Mouse (Mus musculus): ENCODE results near the gene Fam167b. TPM values are rescaled to one million over a fixed set of nuclear protein-coding genes. Genes with fewer than 3 reads are reported as not detected.
A peak's percentile ranks its signal among the peaks of the same experiment; 100 is the strongest.

Fam167b gene
- total and polyA plus RNA-seq, 3 experiments, result 1.1 to 1.2 TPM; not detected in 1

- in situ Hi-C loops (cut with MboI; ENCODE audit: low pct_ligation_motif_present, low pct_unique_long_range_greater_than_20kb, low sequenced_read_pairs) (loop anchor here (25.0 kb wide), 1 partner anchor 261 kb away; no protein-coding TSS in a partner anchor), dilution Hi-C loops (cut with MboI; ENCODE audit: extremely low pct_ligation_motif_present, extremely low pct_unique_long_range_greater_than_20kb, low sequenced_read_pairs) (no loop called here)
- Histone ChIP-seq H3K9me3 (replicated peaks; ENCODE audit: low read length) (no peaks in the 10 kb centered on the region), H3K4me1 (ENCODE audit: control insufficient read depth in 1 of 2, insufficient read depth in 2 of 2) (peaks cover 11 to 67% of the 10 kb centered on the region in 2 experiments), H3K27ac (ENCODE audit: insufficient read depth, low read depth) (no peak overlapping the region), H3K27me3 (replicated peaks) (no peaks in the 10 kb centered on the region), H3K36me3 (replicated peaks in 1 of 2; ENCODE audit: control insufficient read depth in 1 of 2, insufficient read depth in 1 of 2, low read length in 1 of 2) (peaks cover 20 to 40% of the 10 kb centered on the region in 2 experiments), H3K79me2 (replicated peaks; ENCODE audit: control insufficient read depth, extremely low read depth, insufficient read depth, poor library complexity, severe bottlenecking) (no peaks in the 10 kb centered on the region), H3K9ac (ENCODE audit: insufficient read depth, low read depth) (peak overlapping the region; percentile 46; the same call in 1 of the 2 replicates), H3K4me2 (ENCODE audit: insufficient read depth, low read depth, poor library complexity, severe bottlenecking) (peak overlapping the region; percentile 10), H3K4me3 (replicated peaks in 1 of 3; ENCODE audit: low read depth in 2 of 3, low read length in 2 of 3, poor library complexity in 1 of 3) (peak overlapping the region in 2 of 3 experiments; percentile 54 to 77)
- DNase-seq (ENCODE audit: extremely low read depth), result no peak
- TF ChIP-seq MAZ (IDR thresholded peaks at IDR 0.05; ENCODE audit: low read depth, low read length) (no peak), POLR2AphosphoS2 (IDR thresholded peaks at IDR 0.05; ENCODE audit: low read depth, low read length) (no peak), RAD21 (IDR thresholded peaks at IDR 0.05; ENCODE audit: low read depth, low read length) (no peak), EP300 (IDR thresholded peaks at IDR 0.05; ENCODE audit: low read length) (no peak), ZMIZ1 (IDR thresholded peaks at IDR 0.05; ENCODE audit: low read depth, low read length) (no peak), SIN3A (IDR thresholded peaks at IDR 0.05; ENCODE audit: low read length) (no peak), IRF4 (IDR thresholded peaks at IDR 0.05; ENCODE audit: low read depth, low read length) (no peak), ZKSCAN1 (IDR thresholded peaks at IDR 0.05; ENCODE audit: borderline replicate concordance, low read depth, low read length) (no peak), TCF12 (IDR thresholded peaks at IDR 0.05; ENCODE audit: low read depth, low read length) (no peak), MAFK (IDR thresholded peaks at IDR 0.05; ENCODE audit: insufficient replicate concordance, low read length) (no peak), TBP (conservative IDR thresholded peaks at IDR 0.05; ENCODE audit: low read depth, low read length) (no peak), POLR2A (IDR thresholded peaks at IDR 0.05; ENCODE audit: low read depth, low read length) (no peak), MYC (IDR thresholded peaks at IDR 0.05; ENCODE audit: low read depth, low read length) (no peak), MXI1 (IDR thresholded peaks at IDR 0.05; ENCODE audit: low read depth, low read length) (no peak), E2F4 (IDR thresholded peaks at IDR 0.05; ENCODE audit: insufficient replicate concordance, low read depth, low read length) (no peak), HCFC1 (IDR thresholded peaks at IDR 0.05; ENCODE audit: low read depth, low read length) (no peak)
Measured at GRCm38 (mm10) chr4:129622803-129623535, 44.6 kb upstream of the Fam167b start.

GRCm38 (mm10) chr4:129622120-129622802 is 43.9 kb upstream of the Fam167b start:
- Histone ChIP-seq H3K9ac (ENCODE audit: insufficient read depth, low read depth) (no peak overlapping the region), H3K79me2 (replicated peaks; ENCODE audit: control insufficient read depth, extremely low read depth, insufficient read depth, poor library complexity, severe bottlenecking) (no peaks in the 10 kb centered on the region), H3K4me1 (ENCODE audit: control insufficient read depth in 1 of 2, insufficient read depth in 2 of 2) (peaks cover 11 to 74% of the 10 kb centered on the region in 2 experiments), H3K27ac (ENCODE audit: insufficient read depth, low read depth) (0 out of 2 replicates have a peak overlapping the region, but pooled peaks have one; percentile 1), H3K9me3 (replicated peaks; ENCODE audit: low read length) (no peaks in the 10 kb centered on the region), H3K4me3 (replicated peaks in 1 of 3; ENCODE audit: low read depth in 2 of 3, low read length in 2 of 3, poor library complexity in 1 of 3) (peak overlapping the region in 1 of 3 experiments; percentile 77), H3K27me3 (replicated peaks) (no peaks in the 10 kb centered on the region), H3K36me3 (replicated peaks in 1 of 2; ENCODE audit: control insufficient read depth in 1 of 2, insufficient read depth in 1 of 2, low read length in 1 of 2) (peaks cover 16 to 38% of the 10 kb centered on the region in 2 experiments), H3K4me2 (ENCODE audit: insufficient read depth, low read depth, poor library complexity, severe bottlenecking) (no peak overlapping the region)
- TF ChIP-seq ZMIZ1 (IDR thresholded peaks at IDR 0.05; ENCODE audit: low read depth, low read length) (no peak), KAT2A (IDR thresholded peaks at IDR 0.05; ENCODE audit: insufficient replicate concordance, low read length) (no peak), E2F4 (IDR thresholded peaks at IDR 0.05; ENCODE audit: insufficient replicate concordance, low read depth, low read length) (no peak), ELF1 (IDR thresholded peaks at IDR 0.05; ENCODE audit: low read depth, low read length) (no peak), JUN (IDR thresholded peaks at IDR 0.05; ENCODE audit: insufficient read depth, low read depth, low read length) (no peak), ETS1 (conservative IDR thresholded peaks at IDR 0.05; ENCODE audit: low read depth, low read length) (no peak), HCFC1 (IDR thresholded peaks at IDR 0.05; ENCODE audit: low read depth, low read length) (no peak), EP300 (IDR thresholded peaks at IDR 0.05; ENCODE audit: low read length) (no peak), NRF1 (IDR thresholded peaks at IDR 0.05; ENCODE audit: low read depth, low read length) (no peak), TCF12 (IDR thresholded peaks at IDR 0.05; ENCODE audit: low read depth, low read length) (no peak), CHD2 (IDR thresholded peaks at IDR 0.05; ENCODE audit: low read length) (no peak), SMC3 (IDR thresholded peaks at IDR 0.05; ENCODE audit: low read depth, low read length) (no peak)
- no peak for DNase-seq (ENCODE audit: extremely low read depth)
- in situ Hi-C loops (cut with MboI; ENCODE audit: low pct_ligation_motif_present, low pct_unique_long_range_greater_than_20kb, low sequenced_read_pairs), result loop anchor here (25.0 kb wide), 1 partner anchor 260 kb away; no protein-coding TSS in a partner anchor
- dilution Hi-C loops (cut with MboI; ENCODE audit: extremely low pct_ligation_motif_present, extremely low pct_unique_long_range_greater_than_20kb, low sequenced_read_pairs), result no loop called here
